Mouse (Mus musculus) CH12.LX (cell line): ENCODE results near the gene Swi5. TPM values are rescaled to one million over a fixed set of nuclear protein-coding genes. Genes with fewer than 3 reads are reported as not detected.

Experiments used
- DNase-seq: peaks from one replicate; pipeline ENCODE4 v3.0.0-alpha.2; 2013; ENCODE audit errors: extremely low read depth
- H3K27ac ChIP-seq: 2 replicates; pipeline ENCODE4 v1.5.1; 2012; ENCODE audit warnings: low read depth, mild to moderate bottlenecking, control low read depth, moderate library complexity; ENCODE audit not compliant: insufficient read depth
- H3K27me3 ChIP-seq: replicated peaks from 2 replicates; pipeline ENCODE3; 2012; ENCODE audit warnings: inconsistent platforms
- H3K36me3 ChIP-seq, 2 experiments: replicated peaks in 1 of 2; 2 replicates each; pipeline versions ENCODE3 to v1.6.1; 2012; ENCODE audit warnings: inconsistent platforms in 1 of 2, low read length in 1 of 2, mild to moderate bottlenecking in 1 of 2, mixed read lengths in 1 of 2, moderate library complexity in 1 of 2; ENCODE audit not compliant: control insufficient read depth in 1 of 2, insufficient read depth in 1 of 2
- H3K4me1 ChIP-seq, 2 experiments: 2 replicates each; pipeline ENCODE4 v1.6.1; 2012; ENCODE audit warnings: inconsistent platforms in 1 of 2, moderate library complexity in 1 of 2; ENCODE audit not compliant: insufficient read depth in 2 of 2, control insufficient read depth in 1 of 2
- H3K4me2 ChIP-seq: 2 replicates; pipeline ENCODE4 v1.6.1; 2012; ENCODE audit warnings: low read depth, mild to moderate bottlenecking, control low read depth; ENCODE audit not compliant: poor library complexity, insufficient read depth, severe bottlenecking
- H3K4me3 ChIP-seq, 3 experiments: fragments of 150-350 bp in 1 of 3; sonication (generic) in 1 of 3; replicated peaks in 1 of 3; 2 replicates each; pipeline versions ENCODE3 to v1.5.1; 2011 to 2012; ENCODE audit warnings: low read depth in 2 of 3, low read length in 2 of 3, mild to moderate bottlenecking in 2 of 3, moderate library complexity in 2 of 3, control low read depth in 1 of 3, improper control_type of control experiment in 1 of 3, inconsistent platforms in 1 of 3, mixed read lengths in 1 of 3; ENCODE audit not compliant: poor library complexity in 1 of 3
- H3K79me2 ChIP-seq: replicated peaks from 2 replicates; pipeline ENCODE4 v1.6.1; 2012; ENCODE audit warnings: mild to moderate bottlenecking, moderate library complexity; ENCODE audit not compliant: control insufficient read depth, poor library complexity, insufficient read depth, severe bottlenecking; ENCODE audit errors: extremely low read depth
- H3K9ac ChIP-seq: 2 replicates; pipeline ENCODE4 v1.6.1; 2012; ENCODE audit warnings: low read depth, mild to moderate bottlenecking, control low read depth, moderate library complexity; ENCODE audit not compliant: insufficient read depth
- H3K9me3 ChIP-seq: replicated peaks from 2 replicates; pipeline ENCODE3; 2012; ENCODE audit warnings: low read length, inconsistent platforms, mixed read lengths
- CHD1 ChIP-seq: IDR thresholded peaks from 2 replicates; pipeline ENCODE4 v1.6.1; 2012; ENCODE audit warnings: low read depth, low read length, improper control_type of control experiment, inconsistent platforms
- CHD2 ChIP-seq: IDR thresholded peaks from 2 replicates; pipeline ENCODE4 v1.6.1; 2011; ENCODE audit warnings: low read length, improper control_type of control experiment
- CTCF ChIP-seq, 2 experiments: IDR thresholded peaks in 1 of 2; conservative IDR thresholded peaks in 1 of 2; 2 replicates each; pipeline ENCODE4 v1.5.1; 2011 to 2012; ENCODE audit warnings: low read depth in 2 of 2, low read length in 2 of 2, improper control_type of control experiment in 1 of 2, inconsistent platforms in 1 of 2, mild to moderate bottlenecking in 1 of 2, moderate library complexity in 1 of 2
- ELF1 ChIP-seq: IDR thresholded peaks from 2 replicates; pipeline ENCODE4 v1.6.1; 2014; ENCODE audit warnings: low read depth, mild to moderate bottlenecking, inconsistent platforms, low read length, improper control_type of control experiment
- EP300 ChIP-seq: IDR thresholded peaks from 2 replicates; pipeline ENCODE4 v1.6.1; 2011; ENCODE audit warnings: low read length, improper control_type of control experiment
- GABPA ChIP-seq: IDR thresholded peaks from 2 replicates; pipeline ENCODE4 v1.6.1; 2012; ENCODE audit warnings: low read depth, low read length, improper control_type of control experiment, inconsistent platforms; ENCODE audit not compliant: insufficient replicate concordance
- JUND ChIP-seq: conservative IDR thresholded peaks from 2 replicates; pipeline ENCODE4 v1.6.1; 2011; ENCODE audit warnings: low read depth, low read length, improper control_type of control experiment
- KAT2A ChIP-seq: IDR thresholded peaks from 2 replicates; pipeline ENCODE4 v1.6.1; 2012; ENCODE audit warnings: low read length, improper control_type of control experiment, inconsistent platforms; ENCODE audit not compliant: insufficient replicate concordance
- MAFK ChIP-seq: IDR thresholded peaks from 2 replicates; pipeline ENCODE4 v1.6.1; 2011; ENCODE audit warnings: low read length, improper control_type of control experiment; ENCODE audit not compliant: insufficient replicate concordance
- MAZ ChIP-seq: IDR thresholded peaks from 2 replicates; pipeline ENCODE4 v1.6.1; 2012; ENCODE audit warnings: low read depth, mild to moderate bottlenecking, inconsistent platforms, low read length, improper control_type of control experiment, moderate library complexity
- MEF2A ChIP-seq: IDR thresholded peaks from 2 replicates; pipeline ENCODE4 v1.6.1; 2014; ENCODE audit warnings: low read depth, mild to moderate bottlenecking, inconsistent platforms, low read length, improper control_type of control experiment, borderline replicate concordance
- MYC ChIP-seq: IDR thresholded peaks from 2 replicates; pipeline ENCODE4 v1.6.1; 2011; ENCODE audit warnings: low read depth, mild to moderate bottlenecking, improper control_type of control experiment, low read length
- NELFE ChIP-seq: IDR thresholded peaks from 2 replicates; pipeline ENCODE4 v1.6.1; 2011; ENCODE audit warnings: low read depth, low read length, improper control_type of control experiment
- POLR2AphosphoS2 ChIP-seq: IDR thresholded peaks from 2 replicates; pipeline ENCODE4 v1.6.1; 2011; ENCODE audit warnings: low read depth, low read length, improper control_type of control experiment
- RCOR1 ChIP-seq: conservative IDR thresholded peaks from 2 replicates; pipeline ENCODE4 v1.6.1; 2012; ENCODE audit warnings: low read depth, mild to moderate bottlenecking, inconsistent platforms, low read length, improper control_type of control experiment
- SIN3A ChIP-seq: IDR thresholded peaks from 2 replicates; pipeline ENCODE4 v1.6.1; 2012; ENCODE audit warnings: low read length, improper control_type of control experiment, inconsistent platforms
- SMC3 ChIP-seq: IDR thresholded peaks from 2 replicates; pipeline ENCODE4 v1.6.1; 2011; ENCODE audit warnings: low read depth, low read length, improper control_type of control experiment
- TCF12 ChIP-seq: IDR thresholded peaks from 2 replicates; pipeline ENCODE4 v1.6.1; 2014; ENCODE audit warnings: low read depth, mild to moderate bottlenecking, inconsistent platforms, low read length, improper control_type of control experiment
- USF1 ChIP-seq: IDR thresholded peaks from 2 replicates; pipeline ENCODE4 v1.6.1; 2014; ENCODE audit warnings: low read depth, mild to moderate bottlenecking, inconsistent platforms, low read length, improper control_type of control experiment
- USF2 ChIP-seq: conservative IDR thresholded peaks from 2 replicates; pipeline ENCODE4 v1.6.1; 2011; ENCODE audit warnings: low read depth, low read length, improper control_type of control experiment
- ZMIZ1 ChIP-seq: IDR thresholded peaks from 2 replicates; pipeline ENCODE4 v1.6.1; 2012; ENCODE audit warnings: low read depth, mild to moderate bottlenecking, inconsistent platforms, low read length, improper control_type of control experiment
- dilution Hi-C: fragments of 300-500 bp; cut with MboI; formaldehyde crosslinking; loops from 2 replicates; pipeline ENCODE4 v1.14.3; 2020; ENCODE audit warnings: low sequenced_read_pairs; ENCODE audit not compliant: extremely low pct_unique_long_range_greater_than_20kb, extremely low pct_ligation_motif_present
- in situ Hi-C: fragments of 300-500 bp; cut with MboI; formaldehyde crosslinking; loops from 3 replicates; pipeline ENCODE4 v1.14.3; 2019; ENCODE audit warnings: low sequenced_read_pairs, low pct_ligation_motif_present, low pct_unique_long_range_greater_than_20kb, mixed read lengths
- polyA plus RNA-seq: library from polyadenylated mRNA; unstranded; fragments of >175 nt; gene quantifications from 2 replicates; pipeline ENCODE4 v1.2.1, GENCODE M21; 2012; ENCODE audit warnings: low read depth; ENCODE audit not compliant: insufficient read length
- total RNA-seq, 2 experiments: library from RNA; depleted of rRNA; stranded (reverse); fragments of 300-350 nt in 1 of 2; fragments of >200 nt in 1 of 2; gene quantifications; 2 replicates each; pipeline ENCODE4 v1.2.3; 2012 to 2014

Gene Swi5
- total and polyA plus RNA-seq, 3 experiments = 295 to 437 (median 344) TPM

- Histone ChIP-seq H3K79me2 (no peaks in the 10 kb centered on the region), H3K27me3 (peaks cover 95% of the 10 kb centered on the region), H3K4me3 (no peak overlapping the region), H3K9me3 (no peaks in the 10 kb centered on the region), H3K9ac (no peak overlapping the region), H3K27ac (no peak overlapping the region), H3K4me2 (no peak overlapping the region), H3K36me3 (no peaks in the 10 kb centered on the region), H3K4me1 (no peaks in the 10 kb centered on the region)
- DNase-seq = no peak
- dilution Hi-C loops = no loop called here
- in situ Hi-C loops = no loop called here
- TF ChIP-seq USF2 (no peak), USF1 (no peak), SMC3 (no peak), POLR2AphosphoS2 (no peak), TCF12 (no peak), MAZ (no peak), EP300 (no peak), CHD1 (no peak), KAT2A (no peak), SIN3A (no peak), CTCF (conservative IDR thresholded peaks at IDR 0.05 in 1 of 2, IDR thresholded peaks at IDR 0.05 in 1 of 2; ENCODE audit: low read depth in 2 of 2, low read length in 2 of 2) (no peak), NELFE (no peak), ELF1 (no peak), JUND (no peak), GABPA (no peak), RCOR1 (no peak), MYC (no peak), MEF2A (no peak), ZMIZ1 (no peak), MAFK (no peak)
Measured at GRCm38 (mm10) chr2:32329531-32329930, 41.7 kb upstream of the Swi5 start.

GRCm38 (mm10) chr2:32328911-32329460 lies 41.1 kb upstream of the Swi5 start:
- TF ChIP-seq CHD2 (no peak), SMC3 (no peak), NELFE (no peak)
- TF ChIP-seq, all 38 proteins: peak for 0
- Histone ChIP-seq H3K4me1 (no peaks in the 10 kb centered on the region), H3K4me3 (no peak overlapping the region), H3K36me3 (no peaks in the 10 kb centered on the region), H3K27ac (no peak overlapping the region), H3K9ac (no peak overlapping the region), H3K79me2 (no peaks in the 10 kb centered on the region), H3K4me2 (no peak overlapping the region), H3K27me3 (peaks cover 93% of the 10 kb centered on the region), H3K9me3 (peaks cover 3% of the 10 kb centered on the region)
- DNase-seq = no peak
- dilution Hi-C loops (no loop called here), in situ Hi-C loops (no loop called here)
